Mouse (Mus musculus): ENCODE measurements around the gene Slc25a31. TPM values are rescaled to one million over a fixed set of nuclear protein-coding genes. Genes with fewer than 3 reads are reported as not detected.

The Slc25a31 gene
- polyA plus RNA-seq (2014; fragmentation: Nextera tagmentation; extraction: Ambion mirVana): 0.25 and 0.65 TPM in 2 replicates

- no peak for DNase-seq (ENCODE audit: low spot score, missing footprints)
Measured at GRCm38 (mm10) chr3:40708655-40709054, at the start of gene Slc25a31. Gene Slc25a31, plus strand, starts transcription at chr3:40708855.

GRCm38 (mm10) chr3:40660231-40660630 lies 48.4 kb upstream of the Slc25a31 start:
- H3K4me1 ChIP-seq (ENCODE audit: control insufficient read depth, insufficient read depth, low read length): no peaks in the 10 kb centered on the region
- H3K27ac ChIP-seq (ENCODE audit: low read depth, low read length): no peak overlapping the region
- DNase-seq (ENCODE audit: low spot score, missing footprints): no peak
- no peaks in the 10 kb centered on the region; the same call in 1 of the 2 replicates for H3K9me3 ChIP-seq (ENCODE audit: control insufficient read depth, low read length)
- no peak overlapping the region for H3K4me2 ChIP-seq
- H3K27me3 ChIP-seq (ENCODE audit: control insufficient read depth, insufficient read depth, low read length): no peaks in the 10 kb centered on the region
- H3K9ac ChIP-seq (ENCODE audit: low read length): no peak overlapping the region
- no peak overlapping the region for H3K4me3 ChIP-seq (ENCODE audit: low read depth, low read length)
- ATAC-seq (ENCODE audit: low FRiP score): no peak
- peaks cover 3% of the 10 kb centered on the region for H3K36me3 ChIP-seq (ENCODE audit: control insufficient read depth, insufficient read depth, low read length)
- WGBS: 93% methylated on average over 2 of the region's 2 CpGs

More at GRCm38 (mm10) chr3:40708655-40709054, at the start of gene Slc25a31:
- Histone ChIP-seq H3K27me3 (ENCODE audit: control insufficient read depth, insufficient read depth, low read length) (no peaks in the 10 kb centered on the region), H3K4me1 (ENCODE audit: control insufficient read depth, insufficient read depth, low read length) (no peaks in the 10 kb centered on the region), H3K36me3 (ENCODE audit: control insufficient read depth, insufficient read depth, low read length) (no peaks in the 10 kb centered on the region), H3K9ac (ENCODE audit: low read length) (no peak within 1 kb of the TSS), H3K4me2 (no peak within 1 kb of the TSS), H3K27ac (ENCODE audit: low read depth, low read length) (no peak within 1 kb of the TSS), H3K4me3 (ENCODE audit: low read depth, low read length) (no peak within 1 kb of the TSS), H3K9me3 (ENCODE audit: control insufficient read depth, low read length) (no peaks in the 10 kb centered on the region)
- WGBS: 91% methylated on average over 30 of the region's 30 CpGs
- ATAC-seq (ENCODE audit: low FRiP score): no peak

GRCm38 (mm10) chr3:40666109-40666508 lies 42.5 kb upstream of the Slc25a31 start:
- Histone ChIP-seq H3K27ac (ENCODE audit: low read depth, low read length) (no peak overlapping the region), H3K27me3 (ENCODE audit: control insufficient read depth, insufficient read depth, low read length) (no peaks in the 10 kb centered on the region), H3K4me1 (ENCODE audit: control insufficient read depth, insufficient read depth, low read length) (no peaks in the 10 kb centered on the region), H3K4me2 (no peak overlapping the region), H3K4me3 (ENCODE audit: low read depth, low read length) (no peak overlapping the region), H3K36me3 (ENCODE audit: control insufficient read depth, insufficient read depth, low read length) (no peaks in the 10 kb centered on the region; the same call in none of the 2 replicates), H3K9ac (ENCODE audit: low read length) (no peak overlapping the region), H3K9me3 (ENCODE audit: control insufficient read depth, low read length) (no peaks in the 10 kb centered on the region; the same call in 1 of the 2 replicates)
- ATAC-seq (ENCODE audit: low FRiP score) (no peak), DNase-seq (ENCODE audit: low spot score, missing footprints) (no peak)
- WGBS: 89% methylated on average over 4 of the region's 4 CpGs

- H3K4me3 ChIP-seq (ENCODE audit: low read depth, low read length): no peak overlapping the region
- no peaks in the 10 kb centered on the region; the same call in none of the 2 replicates for H3K36me3 ChIP-seq (ENCODE audit: control insufficient read depth, insufficient read depth, low read length)
- DNase-seq (ENCODE audit: low spot score, missing footprints): no peak
- H3K9me3 ChIP-seq (ENCODE audit: control insufficient read depth, low read length): no peaks in the 10 kb centered on the region; the same call in 1 of the 2 replicates
- no peaks in the 10 kb centered on the region for H3K27me3 ChIP-seq (ENCODE audit: control insufficient read depth, insufficient read depth, low read length)
- ATAC-seq (ENCODE audit: low FRiP score): no peak
- no peak overlapping the region for H3K4me2 ChIP-seq
- H3K9ac ChIP-seq (ENCODE audit: low read length): no peak overlapping the region
- H3K4me1 ChIP-seq (ENCODE audit: control insufficient read depth, insufficient read depth, low read length): no peaks in the 10 kb centered on the region
- H3K27ac ChIP-seq (ENCODE audit: low read depth, low read length): no peak overlapping the region
- 84% methylated on average over 8 of the region's 8 CpGs for WGBS
Measured at GRCm38 (mm10) chr3:40666861-40667719, 41.6 kb upstream of the Slc25a31 start.

- no peak for ATAC-seq (ENCODE audit: low FRiP score)
- WGBS: 75% methylated on average over 6 of the region's 6 CpGs
Measured at GRCm38 (mm10) chr3:40668889-40669288, 39.8 kb upstream of the Slc25a31 start.

GRCm38 (mm10) chr3:40669395-40669794 lies 39.3 kb upstream of the Slc25a31 start:
- H3K27ac ChIP-seq (ENCODE audit: low read depth, low read length): no peak overlapping the region
- H3K4me1 ChIP-seq (ENCODE audit: control insufficient read depth, insufficient read depth, low read length): 0 out of 2 replicates have a peak, but pooled peaks cover 2% of the 10 kb centered on the region
- no peaks in the 10 kb centered on the region; the same call in 1 of the 2 replicates for H3K36me3 ChIP-seq (ENCODE audit: control insufficient read depth, insufficient read depth, low read length)
- H3K27me3 ChIP-seq (ENCODE audit: control insufficient read depth, insufficient read depth, low read length): no peaks in the 10 kb centered on the region
- DNase-seq (ENCODE audit: low spot score, missing footprints): no peak
- no peak for ATAC-seq (ENCODE audit: low FRiP score)
- 90% methylated on average over 3 of the region's 3 CpGs for WGBS
- H3K9ac ChIP-seq (ENCODE audit: low read length): no peak overlapping the region
- H3K4me2 ChIP-seq: no peak overlapping the region
- H3K4me3 ChIP-seq (ENCODE audit: low read depth, low read length): no peak overlapping the region
- H3K9me3 ChIP-seq (ENCODE audit: control insufficient read depth, low read length): no peaks in the 10 kb centered on the region

More at GRCm38 (mm10) chr3:40668889-40669288, 39.8 kb upstream of the Slc25a31 start:
- H3K4me1 ChIP-seq (ENCODE audit: control insufficient read depth, insufficient read depth, low read length): no peaks in the 10 kb centered on the region
- no peak overlapping the region for H3K27ac ChIP-seq (ENCODE audit: low read depth, low read length)
- no peak overlapping the region for H3K9ac ChIP-seq (ENCODE audit: low read length)
- H3K36me3 ChIP-seq (ENCODE audit: control insufficient read depth, insufficient read depth, low read length): no peaks in the 10 kb centered on the region; the same call in 1 of the 2 replicates
- H3K27me3 ChIP-seq (ENCODE audit: control insufficient read depth, insufficient read depth, low read length): no peaks in the 10 kb centered on the region
- no peak for DNase-seq (ENCODE audit: low spot score, missing footprints)
- H3K9me3 ChIP-seq (ENCODE audit: control insufficient read depth, low read length): no peaks in the 10 kb centered on the region
- no peak overlapping the region for H3K4me3 ChIP-seq (ENCODE audit: low read depth, low read length)
- H3K4me2 ChIP-seq: no peak overlapping the region

GRCm38 (mm10) chr3:40673515-40673914 lies 35.1 kb upstream of the Slc25a31 start:
- Histone ChIP-seq H3K4me2 (no peak overlapping the region), H3K27ac (ENCODE audit: low read depth, low read length) (no peak overlapping the region), H3K4me1 (ENCODE audit: control insufficient read depth, insufficient read depth, low read length) (peaks cover 8% of the 10 kb centered on the region; the same call in 1 of the 2 replicates), H3K27me3 (ENCODE audit: control insufficient read depth, insufficient read depth, low read length) (no peaks in the 10 kb centered on the region), H3K9ac (ENCODE audit: low read length) (no peak overlapping the region), H3K36me3 (ENCODE audit: control insufficient read depth, insufficient read depth, low read length) (no peaks in the 10 kb centered on the region), H3K9me3 (ENCODE audit: control insufficient read depth, low read length) (no peaks in the 10 kb centered on the region), H3K4me3 (ENCODE audit: low read depth, low read length) (no peak overlapping the region)
- no peak for DNase-seq (ENCODE audit: low spot score, missing footprints)
- ATAC-seq (ENCODE audit: low FRiP score): no peak
- WGBS: 56% methylated on average over 1 of the region's 1 CpGs

GRCm38 (mm10) chr3:40674873-40675405 lies 33.7 kb upstream of the Slc25a31 start:
- Histone ChIP-seq H3K27ac (ENCODE audit: low read depth, low read length) (peak overlapping the region; percentile 44; the same call in 1 of the 2 replicates), H3K9me3 (ENCODE audit: control insufficient read depth, low read length) (no peaks in the 10 kb centered on the region), H3K4me1 (ENCODE audit: control insufficient read depth, insufficient read depth, low read length) (peaks cover 8% of the 10 kb centered on the region; the same call in 1 of the 2 replicates), H3K4me3 (ENCODE audit: low read depth, low read length) (no peak overlapping the region), H3K4me2 (no peak overlapping the region), H3K27me3 (ENCODE audit: control insufficient read depth, insufficient read depth, low read length) (no peaks in the 10 kb centered on the region), H3K36me3 (ENCODE audit: control insufficient read depth, insufficient read depth, low read length) (no peaks in the 10 kb centered on the region), H3K9ac (ENCODE audit: low read length) (no peak overlapping the region)
- DNase-seq (ENCODE audit: low spot score, missing footprints): no peak
- no peak for ATAC-seq (ENCODE audit: low FRiP score)
- WGBS: 35% methylated on average over 8 of the region's 8 CpGs

- peaks cover 11% of the 10 kb centered on the region; the same call in 1 of the 2 replicates for H3K4me1 ChIP-seq (ENCODE audit: control insufficient read depth, insufficient read depth, low read length)
- ATAC-seq (ENCODE audit: low FRiP score): no peak
- 56% methylated on average over 1 of the region's 1 CpGs for WGBS
- H3K36me3 ChIP-seq (ENCODE audit: control insufficient read depth, insufficient read depth, low read length): no peaks in the 10 kb centered on the region
- no peak overlapping the region for H3K4me3 ChIP-seq (ENCODE audit: low read depth, low read length)
- no peaks in the 10 kb centered on the region for H3K9me3 ChIP-seq (ENCODE audit: control insufficient read depth, low read length)
- H3K27me3 ChIP-seq (ENCODE audit: control insufficient read depth, insufficient read depth, low read length): no peaks in the 10 kb centered on the region
- no peak for DNase-seq (ENCODE audit: low spot score, missing footprints)
- no peak overlapping the region for H3K27ac ChIP-seq (ENCODE audit: low read depth, low read length)
- no peak overlapping the region for H3K9ac ChIP-seq (ENCODE audit: low read length)
- H3K4me2 ChIP-seq: no peak overlapping the region
Measured at GRCm38 (mm10) chr3:40678856-40679255, 29.8 kb upstream of the Slc25a31 start.

Measured in midbrain, embryonic 11.5 days (tissue).